Mouse (Mus musculus): ENCODE measurements around the gene C1qtnf3.
A peak's percentile ranks its signal among the peaks of the same experiment; 100 is the strongest.
"Not testable (repeated sequence)": the region's sequence is repeated elsewhere in the genome, so short reads cannot be mapped to it uniquely, and the experiment has no call there.

The C1qtnf3 gene

DNA sequence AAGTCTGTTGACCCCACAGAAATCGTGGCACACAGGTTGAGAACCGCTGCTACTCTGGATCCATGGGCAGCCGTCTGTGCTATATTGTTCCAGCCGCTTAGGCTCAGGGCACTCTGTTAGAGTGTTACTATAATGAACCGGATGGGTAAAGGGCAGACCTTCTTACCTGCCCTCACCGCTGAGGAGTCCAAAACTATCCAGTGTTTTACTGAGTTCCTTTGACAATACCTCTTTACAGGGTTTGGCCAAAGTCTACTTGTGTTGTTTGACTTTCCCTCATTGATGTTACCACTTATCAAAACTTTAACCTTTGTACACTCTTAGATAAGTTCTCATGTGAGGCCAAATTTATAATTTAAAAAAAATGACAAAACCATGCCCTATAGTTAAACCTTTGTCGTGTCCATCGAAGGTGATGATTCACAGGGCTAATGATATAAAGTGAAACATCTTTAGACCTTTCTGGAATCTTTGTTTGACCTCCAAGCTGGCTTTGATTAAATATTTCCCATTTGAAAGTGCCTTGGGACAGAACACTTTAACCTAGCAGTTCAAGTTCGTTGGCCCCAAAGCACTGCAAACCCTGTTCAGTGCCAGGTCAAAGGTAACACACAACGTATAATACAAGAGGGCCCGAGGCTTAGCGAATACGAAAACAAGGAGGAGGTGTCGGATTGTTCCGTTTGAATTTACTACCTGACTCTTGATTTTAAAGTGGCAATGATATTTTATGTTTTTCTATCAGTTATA is 7.3 kb downstream of the C1qtnf3 start:
- DNase-seq (ENCODE audit: low spot score): no peak

DNA sequence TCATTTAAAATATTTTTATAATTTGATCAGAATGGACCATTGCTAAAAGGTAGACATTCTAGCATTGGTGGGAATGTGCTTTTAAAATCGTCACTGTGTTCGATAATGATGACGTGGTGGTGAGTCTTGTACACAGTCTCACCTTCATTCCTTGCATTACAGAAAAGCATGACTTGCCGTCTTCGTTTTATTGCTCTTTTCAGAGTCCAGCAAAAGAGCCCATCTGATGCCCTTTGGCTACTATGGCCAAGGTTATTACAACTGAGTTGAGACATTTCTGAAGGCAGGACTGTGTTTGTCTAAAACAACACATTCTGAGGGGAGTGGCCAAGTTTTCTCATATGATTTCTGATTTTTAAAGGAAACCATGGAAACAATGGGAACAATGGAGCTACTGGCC is 8.1 kb downstream of the C1qtnf3 start:
- no peak for DNase-seq (ENCODE audit: low spot score)

DNA sequence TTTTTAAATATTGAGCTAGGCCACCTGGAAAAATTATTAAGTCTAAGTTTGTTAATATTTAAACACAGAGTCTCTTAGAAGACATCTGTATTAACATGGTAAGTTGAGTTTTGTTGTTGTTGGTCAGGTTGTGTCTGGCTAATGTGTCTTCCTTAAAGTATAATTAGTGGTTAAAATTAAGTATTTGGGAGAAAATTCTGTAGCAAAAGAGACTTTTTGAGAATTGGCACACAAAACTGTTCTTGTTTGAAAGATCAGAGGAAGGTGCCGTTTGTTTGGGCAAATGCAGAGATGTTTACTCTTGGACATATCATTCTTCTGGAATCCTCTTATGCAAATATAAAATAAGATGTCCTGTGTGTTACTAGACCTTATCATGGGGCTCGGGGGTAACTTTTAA is 10.5 kb downstream of the C1qtnf3 start:
- no peak for DNase-seq (ENCODE audit: low spot score)

DNA sequence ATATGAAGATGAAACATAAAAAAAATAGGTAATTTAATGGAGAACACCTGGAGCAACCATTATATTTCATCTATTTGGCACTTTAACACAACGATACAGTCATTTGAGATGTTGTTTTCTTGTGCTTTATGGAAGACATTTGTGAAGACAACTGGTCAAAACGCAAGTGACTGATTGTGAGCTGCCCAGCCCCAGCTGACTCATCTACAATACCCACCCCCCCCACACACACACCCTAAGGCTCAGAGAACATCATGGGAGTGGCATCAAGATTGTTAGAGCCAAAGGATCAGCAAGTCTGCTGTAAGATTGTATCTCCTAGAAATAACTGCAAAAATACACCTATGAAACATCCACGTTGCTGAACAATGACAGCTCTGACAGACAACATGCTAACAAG is 17.3 kb downstream of the C1qtnf3 start:
- no peak for DNase-seq (ENCODE audit: low spot score)

DNA sequence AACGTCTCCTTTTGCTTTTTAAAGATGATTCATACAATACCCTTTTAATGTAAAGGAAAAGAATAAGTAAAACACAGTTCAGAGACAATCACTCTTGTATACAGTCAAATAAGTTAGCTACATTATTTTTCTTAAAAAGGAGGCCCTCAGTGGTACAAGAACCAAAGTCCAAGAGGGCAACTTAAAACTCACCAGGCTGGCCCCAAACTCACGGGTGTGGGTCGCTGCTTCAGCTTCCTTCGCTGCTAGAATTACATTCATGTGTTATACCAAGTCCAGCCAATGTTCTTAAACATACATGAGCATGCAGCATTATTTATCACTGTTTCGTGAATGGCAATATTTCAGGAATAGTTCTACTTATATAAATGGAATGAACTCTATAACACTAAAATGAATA is 18.6 kb downstream of the C1qtnf3 start:
- DNase-seq (ENCODE audit: low spot score): no peak

DNA sequence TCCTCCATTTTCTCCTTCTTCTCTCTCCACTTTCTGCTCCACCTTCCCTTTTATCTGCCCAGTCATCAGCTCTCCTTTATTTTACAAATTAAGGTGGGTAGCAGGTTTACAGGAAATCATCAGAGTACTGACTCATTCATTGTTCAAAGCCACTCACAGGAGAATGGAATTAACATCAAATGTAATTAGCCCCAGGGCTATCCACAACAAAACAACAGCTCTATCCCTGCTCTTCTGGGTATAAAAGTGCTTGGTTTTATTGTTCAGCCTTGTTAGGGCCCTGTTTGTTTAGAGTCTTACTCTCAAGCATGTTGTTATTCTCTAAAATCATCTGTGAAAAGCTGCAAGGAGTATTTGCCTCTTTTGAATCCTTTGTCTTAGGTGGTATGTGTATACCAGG is 25.0 kb downstream of the C1qtnf3 start:
- no peak for DNase-seq (ENCODE audit: low spot score)

DNA sequence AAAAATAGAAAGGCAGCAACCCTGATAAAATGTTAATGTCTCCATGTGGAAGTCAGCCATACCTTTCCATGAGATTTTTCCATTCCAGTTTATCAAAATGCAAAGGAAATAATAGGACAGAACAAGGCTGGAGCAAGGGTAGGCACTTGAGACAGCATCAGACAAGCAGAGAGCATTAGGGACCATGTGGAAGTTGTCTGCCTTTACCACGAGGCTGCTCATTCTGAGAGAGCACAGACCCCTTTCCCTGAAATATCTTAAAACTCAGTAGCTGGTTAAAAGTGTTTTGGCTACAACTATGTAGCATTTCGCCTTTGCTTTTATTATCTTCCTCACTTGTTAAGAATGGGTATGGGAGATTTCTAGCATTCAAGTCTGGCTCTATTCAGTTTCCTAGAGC is 28.6 kb downstream of the C1qtnf3 start:
- DNase-seq (ENCODE audit: low spot score): no peak

DNA sequence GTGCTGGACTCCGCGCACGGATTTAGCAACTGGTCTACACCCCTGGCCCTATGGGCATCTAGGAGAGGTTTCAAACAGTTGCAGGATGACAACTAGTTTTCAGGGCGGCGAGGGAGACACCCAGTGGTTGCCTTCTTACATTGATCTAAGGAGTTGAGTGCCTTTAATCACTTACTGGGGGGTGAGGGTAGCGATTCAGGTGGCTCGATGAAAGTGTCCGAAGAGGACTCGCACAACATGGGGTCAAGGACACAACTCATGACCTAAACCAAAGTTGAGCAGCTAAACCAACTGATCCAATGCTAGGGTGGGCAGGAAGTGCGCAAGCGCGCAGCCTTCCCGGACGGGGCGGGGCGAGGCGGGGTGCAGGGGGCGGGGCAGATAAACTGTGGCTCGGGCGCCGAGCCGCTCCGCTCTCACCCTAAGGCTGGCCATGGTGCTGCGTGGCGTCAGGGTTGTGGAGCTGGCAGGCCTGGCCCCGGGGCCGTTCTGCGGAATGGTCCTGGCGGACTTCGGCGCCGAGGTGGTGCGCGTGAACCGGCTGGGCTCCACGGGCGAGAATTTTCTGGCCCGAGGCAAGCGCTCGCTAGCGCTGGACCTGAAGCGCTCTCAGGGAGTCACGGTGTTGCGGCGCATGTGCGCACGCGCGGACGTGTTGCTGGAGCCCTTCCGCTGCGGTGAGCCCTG is 29.4 kb downstream of the C1qtnf3 start, which contains the start of gene Amacr:
Gene Amacr (plus strand): TSS at position 380 of the 687 bp plus-strand sequence.
- DNase-seq (ENCODE audit: low spot score): peak; percentile 76

DNA sequence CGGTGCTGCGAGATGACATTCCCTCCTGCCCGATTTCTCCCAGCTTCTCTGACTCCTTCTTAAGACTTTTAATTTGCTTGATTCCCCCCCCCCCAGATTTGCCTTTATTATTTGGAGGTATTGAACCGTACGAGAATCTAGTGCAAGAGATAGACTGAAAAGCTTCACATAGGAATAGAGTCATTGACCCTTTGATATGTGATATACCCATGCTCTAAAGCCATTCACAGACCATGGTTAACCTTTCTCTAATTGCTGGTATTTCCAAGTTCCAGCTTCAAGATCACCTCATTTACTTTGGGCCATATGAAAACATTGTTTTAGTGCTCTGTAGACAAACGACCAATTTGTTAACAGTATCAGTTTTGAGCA is 29.9 kb downstream of the C1qtnf3 start:
- DNase-seq (ENCODE audit: low spot score): no peak

DNA sequence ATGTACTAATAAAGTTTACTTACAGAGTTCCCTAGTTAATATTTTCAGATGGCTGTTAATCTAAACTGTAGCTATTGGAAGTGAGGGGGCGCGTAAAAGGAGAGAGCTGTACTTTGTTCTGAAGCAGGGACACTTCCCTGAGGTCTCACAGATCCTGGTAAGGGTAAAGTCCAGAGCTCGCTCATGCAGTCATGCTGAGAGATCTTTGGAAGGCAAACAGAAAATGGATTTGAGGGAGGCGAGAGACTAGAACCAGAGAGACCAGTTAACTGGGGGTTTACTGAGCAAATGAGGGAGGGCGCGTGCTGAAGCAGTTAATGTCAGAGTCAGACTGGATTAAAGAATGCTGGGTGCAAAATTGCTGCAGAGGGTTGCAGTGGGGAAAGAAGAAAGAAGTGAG is 33.6 kb downstream of the C1qtnf3 start:
- DNase-seq (ENCODE audit: low spot score): no peak

DNA sequence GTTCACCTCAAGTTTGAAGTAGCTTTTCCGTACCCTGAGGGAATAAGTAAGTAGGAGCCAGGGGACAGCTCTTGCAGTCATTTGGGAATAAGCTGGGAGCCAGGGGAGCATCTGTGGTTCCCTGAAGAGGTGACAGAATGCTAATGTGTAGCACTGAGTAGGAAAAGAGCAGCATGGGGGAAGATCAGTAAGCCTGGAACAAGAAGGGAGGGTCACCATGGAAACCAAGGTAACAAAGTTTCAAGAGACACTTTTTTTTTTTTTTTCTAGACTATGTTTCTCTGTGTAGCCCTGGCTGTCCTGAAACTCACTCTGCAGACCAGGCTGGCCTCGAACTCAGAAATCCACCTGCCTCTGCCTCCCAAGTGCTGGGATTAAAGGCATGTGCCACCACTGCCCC is 34.3 kb downstream of the C1qtnf3 start:
- DNase-seq (ENCODE audit: low spot score): not testable (repeated sequence)

DNA sequence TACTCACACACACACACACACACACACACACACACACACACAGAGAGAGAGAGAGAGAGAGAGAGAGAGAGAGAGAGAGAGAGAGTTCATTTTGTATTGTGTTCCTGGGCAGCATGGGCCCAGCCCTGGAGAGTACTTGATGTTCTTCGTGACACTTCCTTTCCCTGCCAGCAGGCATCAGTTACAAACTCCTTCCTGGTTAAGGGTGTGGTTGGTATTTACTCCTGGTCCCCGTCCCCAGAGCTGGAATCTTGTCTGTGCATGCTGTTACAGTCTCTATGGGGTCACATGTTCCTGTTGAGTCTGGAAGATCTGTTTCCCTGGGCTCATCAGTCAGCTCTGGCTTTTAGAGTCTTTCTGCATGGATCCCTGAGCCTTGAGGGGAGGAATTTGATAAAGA is 38.3 kb downstream of the C1qtnf3 start:
- no peak for DNase-seq (ENCODE audit: low spot score)

DNA sequence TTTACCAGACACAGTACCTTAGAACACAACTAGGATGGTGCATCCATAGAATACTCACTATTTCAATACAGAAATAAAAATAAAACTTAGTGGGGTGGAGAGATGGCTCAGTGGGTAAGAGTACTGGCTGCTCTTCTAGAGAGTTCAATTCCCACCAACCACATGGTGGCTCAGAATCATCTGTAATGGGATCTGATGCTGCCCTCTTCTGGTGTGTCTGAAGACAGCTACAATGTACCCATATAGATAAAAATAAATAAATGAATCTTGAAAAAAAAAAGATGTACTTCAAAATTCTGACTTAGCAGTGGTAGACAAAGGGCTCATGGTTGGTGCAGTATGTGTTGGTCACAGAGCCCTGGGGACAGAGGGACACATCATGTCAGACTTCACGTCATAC is 39.4 kb downstream of the C1qtnf3 start:
- no peak for DNase-seq (ENCODE audit: low spot score)

DNA sequence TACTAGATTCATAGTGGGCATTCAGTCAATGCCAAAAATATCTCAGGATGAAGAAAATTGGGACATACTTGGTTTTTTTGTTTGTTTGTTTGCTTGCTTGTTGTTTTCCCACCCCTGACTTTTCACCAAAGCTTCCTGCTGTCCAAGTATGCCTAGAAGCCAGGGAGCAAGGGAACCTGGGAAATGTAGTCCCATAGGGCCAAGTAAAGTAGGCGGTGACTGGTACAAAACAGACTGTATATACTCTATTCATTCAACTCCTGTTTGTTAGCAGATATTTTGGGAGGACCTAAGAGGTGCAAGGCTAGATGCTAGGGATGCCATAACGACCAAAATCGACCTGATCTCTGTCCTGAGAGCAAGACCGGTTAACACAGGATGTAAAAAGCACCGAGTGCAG is 47.7 kb downstream of the C1qtnf3 start:
- no peak for DNase-seq (ENCODE audit: low spot score)

DNA sequence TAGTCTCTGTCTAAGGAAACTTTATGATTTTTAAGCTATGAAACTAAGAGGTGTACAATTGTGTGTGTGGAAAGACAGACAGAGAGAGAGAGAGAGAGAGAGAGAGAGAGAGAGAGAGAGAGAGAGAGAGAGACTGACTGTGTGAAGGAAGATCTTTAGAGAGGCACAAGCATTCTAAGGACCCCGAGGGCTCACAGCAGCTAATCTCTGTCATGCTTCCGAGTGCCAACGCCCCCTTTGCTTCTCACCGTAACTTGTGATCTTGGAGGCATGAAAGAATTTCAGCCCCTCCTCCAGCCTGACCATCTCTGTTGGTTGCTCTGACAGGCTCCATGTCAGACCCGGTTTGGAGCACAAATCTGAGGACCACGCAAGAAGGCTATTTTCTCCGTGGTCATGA is 48.3 kb downstream of the C1qtnf3 start, which contains the start of gene Slc45a2:
Gene Slc45a2 (plus strand): TSS at position 301 of the 400 bp plus-strand sequence.
- no peak for DNase-seq (ENCODE audit: low spot score)

DNA sequence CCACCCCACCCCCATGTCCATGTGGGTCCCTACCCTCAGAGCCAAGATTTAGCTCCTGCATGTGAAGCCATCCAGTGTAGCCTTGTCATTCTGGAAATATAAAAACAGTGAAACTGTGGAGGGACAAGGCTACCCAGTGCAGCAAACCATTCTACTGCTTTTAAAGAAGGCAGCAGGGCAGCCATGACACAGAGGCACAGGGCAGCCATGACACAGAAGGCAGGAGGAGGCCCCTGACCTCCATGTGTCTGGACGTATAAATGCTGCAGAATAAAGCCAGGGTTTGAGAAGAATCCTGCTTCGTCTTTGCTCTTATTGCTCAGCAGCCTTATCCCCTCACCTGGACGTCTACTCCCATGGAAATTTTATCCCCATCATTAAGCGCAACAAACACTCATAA is 51.7 kb downstream of the C1qtnf3 start:
- DNase-seq (ENCODE audit: low spot score): no peak

DNA sequence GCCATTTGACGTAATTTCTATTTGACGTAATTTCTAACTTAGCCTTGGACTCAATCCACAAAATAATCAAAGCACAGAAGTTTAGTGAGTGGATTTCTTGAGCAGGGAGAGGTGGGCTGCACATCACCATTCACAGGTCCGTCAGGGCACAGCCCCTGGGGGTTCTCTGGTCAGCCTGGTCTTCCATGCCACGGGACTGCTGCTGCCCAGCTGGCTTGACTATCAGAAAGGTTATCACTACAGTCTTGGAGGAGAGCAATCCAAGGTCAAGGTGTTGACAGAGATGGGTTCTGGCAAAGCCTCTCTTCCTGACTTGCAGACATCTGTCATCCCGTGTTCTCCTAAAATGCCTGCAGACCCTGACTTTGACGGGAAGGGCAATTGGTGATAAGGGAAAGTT is 52.5 kb downstream of the C1qtnf3 start:
- DNase-seq (ENCODE audit: low spot score): no peak

DNA sequence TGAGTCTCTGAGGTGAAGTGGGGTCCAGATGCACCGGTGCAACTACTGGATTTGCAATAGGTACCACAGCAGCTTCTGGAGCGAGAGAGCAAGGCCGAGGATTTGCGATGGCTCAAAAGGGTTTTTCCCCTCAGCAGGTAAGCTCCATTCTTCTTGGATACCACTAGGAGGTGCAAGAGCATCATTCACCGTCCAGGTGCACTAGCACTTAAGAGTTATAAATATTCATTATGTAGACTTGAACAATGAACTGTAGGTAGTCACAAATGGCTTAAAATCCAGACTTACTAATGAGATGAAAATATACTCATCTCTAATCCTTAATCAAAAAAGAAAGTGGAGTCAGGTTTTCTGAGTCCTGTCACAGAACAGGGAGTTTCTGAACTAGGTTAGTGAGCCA is 56.6 kb downstream of the C1qtnf3 start:
- DNase-seq (ENCODE audit: low spot score): no peak

DNA sequence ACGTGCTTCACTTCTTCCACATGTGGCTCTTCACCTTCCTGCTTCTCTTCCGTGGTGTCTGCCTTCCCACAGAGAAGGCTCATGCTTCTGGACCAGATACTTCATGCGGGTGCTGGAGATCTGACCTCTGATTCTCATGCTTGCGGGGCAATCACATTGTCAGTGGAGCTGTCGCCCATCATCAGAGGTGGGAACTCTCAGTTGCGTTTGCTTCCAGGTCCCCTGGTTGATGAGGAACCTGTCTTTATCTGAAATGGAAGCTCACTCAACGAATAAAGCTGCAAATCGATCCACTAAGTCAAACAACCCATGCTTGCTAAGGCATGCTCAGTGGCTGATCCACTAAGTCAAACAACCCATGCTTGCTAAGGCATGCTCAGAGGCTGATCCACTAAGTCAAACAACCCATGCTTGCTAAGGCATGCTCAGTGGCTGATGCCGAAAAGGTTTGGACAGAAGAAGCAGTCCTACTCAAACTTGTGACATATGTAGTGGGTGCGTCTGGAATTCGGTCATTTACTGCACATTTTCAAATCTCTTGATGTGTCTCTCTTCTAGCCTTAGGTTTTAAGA is 58.9 kb downstream of the C1qtnf3 start:
- DNase-seq (ENCODE audit: low spot score): no peak

DNA sequence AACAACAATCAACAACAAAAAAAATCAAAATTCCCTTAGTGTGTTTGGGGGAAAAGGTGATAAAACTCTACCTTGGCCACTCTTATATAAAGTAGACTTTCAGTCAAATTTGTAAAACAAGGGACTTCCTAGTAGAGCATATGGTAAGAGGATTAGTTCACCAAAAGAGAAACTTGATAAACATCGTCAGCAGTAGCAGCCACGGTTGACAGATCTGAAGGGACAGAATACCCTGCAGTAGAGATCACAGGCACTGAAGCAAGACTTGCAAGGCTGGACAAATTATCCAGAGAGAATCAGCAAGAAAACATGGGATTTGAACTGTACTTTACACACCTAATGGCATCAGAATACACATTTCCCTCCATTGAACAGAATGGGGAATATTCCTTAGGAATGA is 62.8 kb downstream of the C1qtnf3 start:
- no peak for DNase-seq (ENCODE audit: low spot score)

DNA sequence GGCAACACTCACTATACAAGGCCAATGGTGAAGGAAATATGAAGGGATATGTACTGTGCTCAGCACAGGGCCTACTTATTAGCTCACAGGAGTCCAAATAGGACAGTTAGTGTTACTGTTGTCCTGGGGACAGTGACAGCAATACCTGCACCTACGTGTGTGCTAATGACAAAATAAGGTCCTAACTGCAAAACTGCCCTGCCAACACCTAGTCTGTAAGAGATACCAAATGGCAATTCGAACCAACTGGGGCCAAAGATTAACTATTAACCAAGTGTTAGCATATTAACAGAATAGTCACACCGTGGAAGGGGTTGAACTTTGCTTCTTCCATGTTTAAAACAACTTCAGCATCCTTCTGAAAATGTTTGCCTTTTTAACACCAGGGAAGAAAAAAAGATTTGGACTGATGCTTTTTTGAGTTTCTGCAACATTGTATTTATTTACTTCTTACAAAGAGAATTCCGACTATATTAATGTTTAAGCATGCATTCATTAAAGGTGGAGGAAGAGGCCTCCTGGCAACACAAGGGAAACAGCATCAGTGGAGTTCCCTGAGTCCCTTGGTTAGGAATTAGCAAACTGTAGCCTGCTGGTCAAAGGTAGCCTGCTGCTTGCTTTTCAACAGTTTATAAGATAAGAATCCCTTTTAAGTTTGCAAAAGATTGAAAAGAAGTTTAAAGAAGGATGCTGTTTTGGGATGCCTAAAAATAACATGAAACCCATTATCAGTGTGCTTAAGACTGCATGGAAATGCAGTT is 74.8 kb downstream of the C1qtnf3 start:
- no peak for DNase-seq (ENCODE audit: low spot score)

All from c-Kit-positive CD71-positive TER-119-positive erythroid progenitor cells, embryonic 14.5 days (primary cell).